Mouse (Mus musculus) hindbrain, embryonic 14.5 days (tissue): Measurements from ENCODE around the gene Nop53. TPM values are rescaled to one million over a fixed set of nuclear protein-coding genes. Genes with fewer than 3 reads are reported as not detected.

Experiments
- ATAC-seq: fragments of 200-750 bp; cut with Nextera tagmentation; 2 replicates; pipeline ENCODE4 v1.8.0; 2017; ENCODE audit warnings: moderate number of reproducible peaks, mild to moderate bottlenecking, moderate TSS enrichment, moderate library complexity; ENCODE audit not compliant: low FRiP score
- DNase-seq: peaks from one replicate; pipeline ENCODE4 v3.0.0-alpha.2; 2015; ENCODE audit warnings: low spot score
- H3K27ac ChIP-seq: fragments of 300-500 bp; sonication (generic); 2 replicates; pipeline ENCODE4 v1.5.1; 2014; ENCODE audit warnings: mild to moderate bottlenecking, moderate library complexity
- H3K27me3 ChIP-seq: fragments of 300-500 bp; sonication (generic); 2 replicates; pipeline ENCODE4 v1.6.1; 2014; ENCODE audit warnings: mild to moderate bottlenecking, low read length, mixed read lengths; ENCODE audit not compliant: control insufficient read depth, insufficient read depth
- H3K36me3 ChIP-seq: fragments of 300-500 bp; sonication (generic); replicated peaks from 2 replicates; pipeline ENCODE4 v1.6.1; 2014; ENCODE audit not compliant: control insufficient read depth, insufficient read depth
- H3K4me1 ChIP-seq: fragments of 300-500 bp; sonication (generic); replicated peaks from 2 replicates; pipeline ENCODE4 v1.6.1; 2014; ENCODE audit warnings: antibody characterized with exemption, low read length, mixed read lengths; ENCODE audit not compliant: control insufficient read depth, insufficient read depth
- H3K4me2 ChIP-seq: fragments of 300-500 bp; sonication (generic); replicated peaks from 2 replicates; pipeline ENCODE4 v1.6.1; 2014; ENCODE audit warnings: mild to moderate bottlenecking, moderate library complexity
- H3K4me3 ChIP-seq: fragments of 300-500 bp; sonication (generic); replicated peaks from 2 replicates; pipeline ENCODE4 v1.5.1; 2014; ENCODE audit warnings: mild to moderate bottlenecking, low read length
- H3K9ac ChIP-seq: fragments of 300-500 bp; sonication (generic); 2 replicates; pipeline ENCODE4 v1.6.1; 2014
- H3K9me3 ChIP-seq: fragments of 300-500 bp; sonication (generic); 2 replicates; pipeline ENCODE4 v1.6.1; 2016; ENCODE audit warnings: low read length; ENCODE audit not compliant: control insufficient read depth
- WGBS: fragments of 180-500 bp; shearing (Covaris S2); extraction: QIAGEN DNeasy Blood & Tissue Kit; methylation state at CpG from one replicate; pipeline ENCODE4 v1.1.7; 2014; 5-methylcytosine and 5-hydroxymethylcytosine counted together
- polyA plus RNA-seq: library from polyadenylated mRNA; unstranded; fragments of >200 nt; fragmentation: Nextera tagmentation; extraction: Ambion mirVana; gene quantifications from 2 replicates; pipeline ENCODE4 v1.2.1, GENCODE M21; 2014

Gene Nop53
- polyA plus RNA-seq, 1 experiment from 2014 or later = 114 TPM

- no peak for DNase-seq
- peaks cover 81% of the 10 kb centered on the region for H3K36me3 ChIP-seq
- no peaks in the 10 kb centered on the region for H3K4me1 ChIP-seq
- H3K9me3 ChIP-seq = no peaks in the 10 kb centered on the region
- H3K4me3 ChIP-seq = no peak overlapping the region
- 89% methylated on average over 10 of the region's 10 CpGs for WGBS
- H3K27ac ChIP-seq = no peak overlapping the region
- no peak overlapping the region for H3K9ac ChIP-seq
- H3K27me3 ChIP-seq = no peaks in the 10 kb centered on the region
- H3K4me2 ChIP-seq = no peak overlapping the region
- ATAC-seq = no peak
Measured at GRCm38 (mm10) chr7:15975451-15975850, 29.6 kb upstream of the Nop53 start.

- Histone ChIP-seq H3K9ac (no peak overlapping the region), H3K36me3 (peaks cover 88% of the 10 kb centered on the region)
- ATAC-seq = no peak
Measured at GRCm38 (mm10) chr7:15974712-15975111, 28.8 kb upstream of the Nop53 start.

GRCm38 (mm10) chr7:15972247-15972646 is 26.4 kb upstream of the Nop53 start:
- DNase-seq (no peak), ATAC-seq (0 out of 2 replicates have a peak, but pooled peaks have one; percentile 4)
- no peak overlapping the region for H3K4me3 ChIP-seq

More at GRCm38 (mm10) chr7:15974712-15975111, 28.8 kb upstream of the Nop53 start:
- Histone ChIP-seq H3K4me1 (no peaks in the 10 kb centered on the region), H3K9me3 (no peaks in the 10 kb centered on the region), H3K27ac (no peak overlapping the region), H3K4me2 (no peak overlapping the region), H3K4me3 (no peak overlapping the region), H3K27me3 (no peaks in the 10 kb centered on the region)
- 72% methylated on average over 5 of the region's 5 CpGs for WGBS
- peak; percentile 32 for DNase-seq

GRCm38 (mm10) chr7:15969674-15970073 is 23.8 kb upstream of the Nop53 start:
- Histone ChIP-seq H3K4me1 (no peaks in the 10 kb centered on the region), H3K36me3 (peaks cover 44% of the 10 kb centered on the region), H3K4me2 (no peak overlapping the region), H3K9me3 (no peaks in the 10 kb centered on the region), H3K27me3 (no peaks in the 10 kb centered on the region), H3K4me3 (no peak overlapping the region), H3K9ac (no peak overlapping the region), H3K27ac (no peak overlapping the region)
- DNase-seq (no peak), ATAC-seq (no peak)
- WGBS = 83% methylated on average over 3 of the region's 3 CpGs

More at GRCm38 (mm10) chr7:15972247-15972646, 26.4 kb upstream of the Nop53 start:
- Histone ChIP-seq H3K36me3 (peaks cover 67% of the 10 kb centered on the region), H3K27me3 (no peaks in the 10 kb centered on the region), H3K27ac (no peak overlapping the region), H3K9me3 (no peaks in the 10 kb centered on the region), H3K9ac (no peak overlapping the region), H3K4me1 (no peaks in the 10 kb centered on the region), H3K4me2 (no peak overlapping the region)
- WGBS = 64% methylated on average over 25 of the region's 25 CpGs

- H3K27ac ChIP-seq = no peak overlapping the region
- WGBS = 91% methylated on average over 8 of the region's 8 CpGs
- ATAC-seq = no peak
- H3K9me3 ChIP-seq = no peaks in the 10 kb centered on the region
- no peak overlapping the region for H3K4me2 ChIP-seq
- no peaks in the 10 kb centered on the region for H3K27me3 ChIP-seq
- H3K9ac ChIP-seq = no peak overlapping the region
- peaks cover 31% of the 10 kb centered on the region for H3K36me3 ChIP-seq
- no peak for DNase-seq
- no peaks in the 10 kb centered on the region for H3K4me1 ChIP-seq
- H3K4me3 ChIP-seq = no peak overlapping the region
Measured at GRCm38 (mm10) chr7:15968322-15968721, 22.4 kb upstream of the Nop53 start.

GRCm38 (mm10) chr7:15967312-15967711 is 21.4 kb upstream of the Nop53 start, which contains the start of gene Ehd2:
TSS of gene Ehd2 (minus strand) at chr7:15967567.
- H3K4me3 ChIP-seq = peak within 1 kb of the TSS; percentile 24
- no peaks in the 10 kb centered on the region for H3K9me3 ChIP-seq
- H3K27ac ChIP-seq = no peak within 1 kb of the TSS
- no peak within 1 kb of the TSS; the same call in 1 of the 2 replicates for H3K9ac ChIP-seq
- H3K4me2 ChIP-seq = peak within 1 kb of the TSS; percentile 44
- DNase-seq (peak; percentile 67), ATAC-seq (peak; percentile 67)
- H3K4me1 ChIP-seq = peaks cover 8% of the 10 kb centered on the region; the same call in 1 of the 2 replicates
- peaks cover 21% of the 10 kb centered on the region for H3K36me3 ChIP-seq
- H3K27me3 ChIP-seq = no peaks in the 10 kb centered on the region
- WGBS = under 1% methylated on average over 22 of the region's 22 CpGs

- peaks cover 12% of the 10 kb centered on the region for H3K36me3 ChIP-seq
- no peak for ATAC-seq
Measured at GRCm38 (mm10) chr7:15966489-15966888, 20.6 kb upstream of the Nop53 start.

GRCm38 (mm10) chr7:15963798-15964652 is 18.2 kb upstream of the Nop53 start:
- H3K9ac ChIP-seq = no peak overlapping the region
- H3K27me3 ChIP-seq = no peaks in the 10 kb centered on the region
- H3K4me2 ChIP-seq = no peak overlapping the region
- H3K4me3 ChIP-seq = no peak overlapping the region
- DNase-seq (no peak), ATAC-seq (no peak)
- H3K36me3 ChIP-seq = no peaks in the 10 kb centered on the region
- no peak overlapping the region for H3K27ac ChIP-seq
- no peaks in the 10 kb centered on the region for H3K9me3 ChIP-seq
- WGBS = 85% methylated on average over 32 of the region's 32 CpGs
- peaks cover 8% of the 10 kb centered on the region; the same call in 1 of the 2 replicates for H3K4me1 ChIP-seq

More at GRCm38 (mm10) chr7:15966489-15966888, 20.6 kb upstream of the Nop53 start:
- Histone ChIP-seq H3K4me1 (peaks cover 8% of the 10 kb centered on the region; the same call in 1 of the 2 replicates), H3K4me3 (0 out of 2 replicates have a peak overlapping the region, but pooled peaks have one; percentile 24), H3K9me3 (no peaks in the 10 kb centered on the region), H3K27ac (no peak overlapping the region), H3K27me3 (no peaks in the 10 kb centered on the region), H3K4me2 (no peak overlapping the region), H3K9ac (no peak overlapping the region)
- WGBS = 82% methylated on average over 3 of the region's 3 CpGs
- DNase-seq = no peak
